8 mouse cellular contexts compared by ENCODE assay signal in the genomic region with DNA sequence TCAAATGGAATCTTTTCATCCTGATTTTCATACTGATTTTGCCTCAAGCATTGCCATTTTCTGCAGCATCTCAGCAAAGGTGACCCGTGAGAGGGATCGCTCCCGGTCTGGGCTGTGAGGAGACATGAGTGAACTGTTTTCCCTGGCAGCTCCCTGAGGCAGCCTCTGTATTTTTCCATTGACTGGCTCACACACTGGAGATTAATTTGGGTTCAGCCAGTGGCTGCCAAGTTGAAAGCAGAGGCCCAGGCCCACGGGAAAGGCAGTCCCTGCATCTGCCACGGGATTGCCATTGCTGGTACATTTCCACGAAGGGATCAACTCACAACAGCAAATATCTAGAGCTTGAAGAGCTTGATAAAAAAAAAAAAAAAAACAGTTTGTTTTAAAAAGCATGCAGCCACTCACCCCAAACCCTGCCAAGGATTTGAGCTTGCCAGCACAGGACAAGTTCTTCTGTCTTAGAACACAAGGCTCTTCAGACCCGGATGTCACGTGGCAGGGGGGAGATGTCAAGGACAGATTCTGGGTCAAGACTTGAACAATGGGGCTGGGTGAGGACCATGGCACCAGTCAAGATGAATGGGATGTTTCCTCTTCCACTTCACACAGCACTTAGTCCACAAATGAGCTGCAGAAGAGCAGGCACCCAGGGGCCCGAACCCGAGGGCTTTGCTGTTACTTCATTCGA. TPM values are rescaled to one million over a fixed set of nuclear protein-coding genes. Genes with fewer than 3 reads are reported as not detected.
DNase-seq lines count a peak whose midpoint lies in the region; ATAC-seq lines count a peak whose summit lies in the region.

No protein-coding gene starts in this region.

- peak overlapping the region; percentile 59 for H3K9ac ChIP-seq in embryonic facial prominence, embryonic 13.5 days
- peak overlapping the region; percentile 52 for H3K9ac ChIP-seq in heart, embryonic 11.5 days (ENCODE audit: low read depth, low read length)
- H3K9ac ChIP-seq in kidney, embryonic 15.5 days: peak overlapping the region; percentile 21
- H3K9ac ChIP-seq in limb, embryonic 13.5 days: peak overlapping the region; percentile 58

- no peak for ATAC-seq in embryonic facial prominence, embryonic 13.5 days (ENCODE audit: insufficient number of reproducible peaks, insufficient read depth, low FRiP score, low TSS enrichment, low read depth)
- ATAC-seq in heart, embryonic 11.5 days (replicated peaks; ENCODE audit: insufficient number of reproducible peaks, low FRiP score, low TSS enrichment): no peak
- ATAC-seq in kidney, embryonic 15.5 days (replicated peaks; ENCODE audit: low FRiP score): no peak
- no peak for ATAC-seq in limb, embryonic 13.5 days (ENCODE audit: low FRiP score, low read depth)
- no peak for ATAC-seq in megakaryocyte progenitor cell, adult 5-6 weeks (replicated peaks; ENCODE audit: poor library complexity)

- peak overlapping the region; percentile 36; the same call in 1 of the 2 replicates for H3K4me3 ChIP-seq in embryonic facial prominence, embryonic 13.5 days
- H3K4me3 ChIP-seq in heart, embryonic 11.5 days (ENCODE audit: low read depth, low read length): 0 out of 2 replicates have a peak overlapping the region, but pooled peaks have one; percentile 1
- H3K4me3 ChIP-seq in kidney, embryonic 15.5 days (replicated peaks): peak overlapping the region; percentile 2; the same call in 1 of the 2 replicates
- peak overlapping the region; percentile 34; the same call in 1 of the 2 replicates for H3K4me3 ChIP-seq in limb, embryonic 13.5 days

- WGBS in embryonic facial prominence, embryonic 13.5 days: 36% methylated on average over 11 of the region's 11 CpGs
- WGBS in heart, embryonic 11.5 days (ENCODE audit: insufficient replicate concordance): 28% methylated on average over 11 of the region's 11 CpGs
- WGBS in kidney, embryonic 15.5 days: 42% methylated on average over 11 of the region's 11 CpGs
- 52% methylated on average over 11 of the region's 11 CpGs for WGBS in limb, embryonic 13.5 days

- H3K27me3 ChIP-seq in embryonic facial prominence, embryonic 13.5 days: no peaks in the 10 kb centered on the region
- no peaks in the 10 kb centered on the region for H3K27me3 ChIP-seq in heart, embryonic 11.5 days (ENCODE audit: control insufficient read depth, insufficient read depth, low read length)
- H3K27me3 ChIP-seq in kidney, embryonic 15.5 days: no peaks in the 10 kb centered on the region
- H3K27me3 ChIP-seq in limb, embryonic 13.5 days: no peaks in the 10 kb centered on the region

- peaks cover 49% of the 10 kb centered on the region for H3K4me1 ChIP-seq in embryonic facial prominence, embryonic 13.5 days
- peaks cover 42% of the 10 kb centered on the region for H3K4me1 ChIP-seq in heart, embryonic 11.5 days (ENCODE audit: control insufficient read depth, insufficient read depth, low read length)
- peaks cover 51% of the 10 kb centered on the region for H3K4me1 ChIP-seq in kidney, embryonic 15.5 days
- peaks cover 49% of the 10 kb centered on the region for H3K4me1 ChIP-seq in limb, embryonic 13.5 days

- H3K9me3 ChIP-seq in embryonic facial prominence, embryonic 13.5 days: no peaks in the 10 kb centered on the region
- H3K9me3 ChIP-seq in heart, embryonic 11.5 days (replicated peaks; ENCODE audit: control insufficient read depth, low read length): no peaks in the 10 kb centered on the region
- no peaks in the 10 kb centered on the region for H3K9me3 ChIP-seq in kidney, embryonic 15.5 days (replicated peaks)
- H3K9me3 ChIP-seq in limb, embryonic 13.5 days: no peaks in the 10 kb centered on the region

- peaks cover 13% of the 10 kb centered on the region for H3K36me3 ChIP-seq in embryonic facial prominence, embryonic 13.5 days
- no peaks in the 10 kb centered on the region for H3K36me3 ChIP-seq in heart, embryonic 11.5 days (ENCODE audit: control insufficient read depth, insufficient read depth, low read length)
- H3K36me3 ChIP-seq in kidney, embryonic 15.5 days: peaks cover 9% of the 10 kb centered on the region; the same call in 1 of the 2 replicates
- peaks cover 10% of the 10 kb centered on the region; the same call in 1 of the 2 replicates for H3K36me3 ChIP-seq in limb, embryonic 13.5 days

- peak overlapping the region; percentile 92 for H3K27ac ChIP-seq in embryonic facial prominence, embryonic 13.5 days
- peak overlapping the region; percentile 87 for H3K27ac ChIP-seq in heart, embryonic 11.5 days (ENCODE audit: low read depth, low read length)
- H3K27ac ChIP-seq in kidney, embryonic 15.5 days: peak overlapping the region; percentile 93
- peak overlapping the region; percentile 81 for H3K27ac ChIP-seq in limb, embryonic 13.5 days

- DNase-seq in urinary bladder, postnatal 14 days (ENCODE audit: low spot score): peak; percentile 70
- no peak for DNase-seq in urinary bladder, postnatal 10 days (ENCODE audit: low spot score)
- DNase-seq in naive thymus-derived CD4-positive, alpha-beta T cell, adult 2 months (ENCODE audit: low read depth): peak; percentile 45

- peak overlapping the region; percentile 59 for H3K4me2 ChIP-seq in embryonic facial prominence, embryonic 13.5 days
- H3K4me2 ChIP-seq in heart, embryonic 11.5 days: peak overlapping the region; percentile 53
- H3K4me2 ChIP-seq in kidney, embryonic 15.5 days: peak overlapping the region; percentile 82
- H3K4me2 ChIP-seq in limb, embryonic 13.5 days (replicated peaks): peak overlapping the region; percentile 62

RNA-seq across cellular contexts. Expression of a gene that starts 57.2 kb away (rescaled TPM):
- polyA plus RNA-seq in embryonic facial prominence, embryonic 13.5 days (2015; fragmentation: Nextera tagmentation; extraction: Ambion mirVana): 120 and 121 TPM in 2 replicates
- 147 TPM in 2 replicates for polyA plus RNA-seq in heart, embryonic 11.5 days (2014; fragmentation: Nextera tagmentation; extraction: Ambion mirVana)
- polyA plus RNA-seq in kidney, embryonic 15.5 days (2015; fragmentation: Nextera tagmentation; extraction: Ambion mirVana): 124 and 131 TPM in 2 replicates
- polyA plus RNA-seq in limb, embryonic 13.5 days (2015; fragmentation: Nextera tagmentation; extraction: Ambion mirVana): 122 and 126 TPM in 2 replicates
- total RNA-seq in megakaryocyte progenitor cell, adult 5-6 weeks (2015): 99.7 and 123 TPM in 2 replicates
- total RNA-seq in megakaryocyte progenitor cell, adult 5-6 weeks (2017): 42.2 and 48.3 TPM in 2 replicates

RNA-seq across cellular contexts. Expression of a gene that starts 57.8 kb away (rescaled TPM):
- polyA plus RNA-seq in embryonic facial prominence, embryonic 13.5 days (2015; fragmentation: Nextera tagmentation; extraction: Ambion mirVana): 13.2 and 15.4 TPM in 2 replicates
- polyA plus RNA-seq in heart, embryonic 11.5 days (2014; fragmentation: Nextera tagmentation; extraction: Ambion mirVana): 30.0 and 33.9 TPM in 2 replicates
- 23.1 and 24.8 TPM in 2 replicates for polyA plus RNA-seq in kidney, embryonic 15.5 days (2015; fragmentation: Nextera tagmentation; extraction: Ambion mirVana)
- 17.5 and 18.9 TPM in 2 replicates for polyA plus RNA-seq in limb, embryonic 13.5 days (2015; fragmentation: Nextera tagmentation; extraction: Ambion mirVana)
- total RNA-seq in megakaryocyte progenitor cell, adult 5-6 weeks (2015): 89.7 and 162 TPM in 2 replicates
- 16.1 and 29.6 TPM in 2 replicates for total RNA-seq in megakaryocyte progenitor cell, adult 5-6 weeks (2017)
